Mouse (Mus musculus) gastrocnemius, adult 8-10 months (tissue): ENCODE results near the gene Dnajc5. TPM values are rescaled to one million over a fixed set of nuclear protein-coding genes. Genes with fewer than 3 reads are reported as not detected.
A peak's percentile ranks its signal among the peaks of the same experiment; 100 is the strongest.
"Not testable (repeated sequence)": the region's sequence is repeated elsewhere in the genome, so short reads cannot be mapped to it uniquely, and the experiment has no call there.

Experiments used
- DNase-seq, 2 experiments: peaks; one replicate each; pipeline ENCODE4 v3.0.0; 2022; ENCODE audit warnings: low spot score in 2 of 2
- total RNA-seq, 4 experiments: library from RNA; stranded (reverse); gene quantifications; 2 replicates each; pipeline ENCODE4 v1.2.4; 2022

The Dnajc5 gene
- total RNA-seq: 10 to 100 TPM; 43.4 to 50.3 (median 44.1) TPM

- peak; percentile 95 to 98 for DNase-seq
These were observed at the start of gene Dnajc5 for GRCm38 (mm10) chr2:181520118-181520935. Gene Dnajc5 (plus strand): TSS chr2:181520485.

GRCm38 (mm10) chr2:181471246-181471645, 49.0 kb upstream of the Dnajc5 start:
- peak in 1 of 2 experiments; percentile 67 for DNase-seq

- no peak for DNase-seq
These were observed 47.9 kb upstream of the Dnajc5 start for GRCm38 (mm10) chr2:181472256-181472827.

- no peak for DNase-seq
These were observed 37.2 kb upstream of the Dnajc5 start for GRCm38 (mm10) chr2:181483120-181483519.

GRCm38 (mm10) chr2:181483562-181484318, 36.5 kb upstream of the Dnajc5 start:
- DNase-seq: no peak

GRCm38 (mm10) chr2:181484456-181485233, 35.6 kb upstream of the Dnajc5 start:
- DNase-seq: no peak

- DNase-seq: no peak
These were observed 34.5 kb upstream of the Dnajc5 start for GRCm38 (mm10) chr2:181485741-181486140.

GRCm38 (mm10) chr2:181487338-181488277, 32.7 kb upstream of the Dnajc5 start:
- peak in 1 of 2 experiments; percentile 26 for DNase-seq

- DNase-seq: no peak
These were observed 28.7 kb upstream of the Dnajc5 start for GRCm38 (mm10) chr2:181491432-181492205.

GRCm38 (mm10) chr2:181492206-181492605, 28.1 kb upstream of the Dnajc5 start:
- DNase-seq: no peak

- DNase-seq: no peak
These were observed 26.9 kb upstream of the Dnajc5 start, which contains the start of gene Abhd16b for GRCm38 (mm10) chr2:181493156-181493927. Gene Abhd16b (plus strand): TSS chr2:181493206.

- no peak for DNase-seq
These were observed 25.9 kb upstream of the Dnajc5 start for GRCm38 (mm10) chr2:181494266-181494945.

GRCm38 (mm10) chr2:181495845-181496244, 24.4 kb upstream of the Dnajc5 start:
- not testable (repeated sequence) for DNase-seq

- DNase-seq: peak in 1 of 2 experiments; percentile 44
These were observed 24.0 kb upstream of the Dnajc5 start for GRCm38 (mm10) chr2:181496281-181496680.

GRCm38 (mm10) chr2:181496831-181497547, 23.3 kb upstream of the Dnajc5 start, which contains the start of gene Tpd52l2:
Gene Tpd52l2 (plus strand): TSS chr2:181497142.
- peak; percentile 81 to 88 for DNase-seq

- peak; percentile 35 to 66 for DNase-seq
These were observed 22.8 kb upstream of the Dnajc5 start for GRCm38 (mm10) chr2:181497548-181497875.

GRCm38 (mm10) chr2:181498644-181499043, 21.6 kb upstream of the Dnajc5 start:
- DNase-seq: no peak
